12 mouse cellular contexts compared by ENCODE assay signal in the genomic region with DNA sequence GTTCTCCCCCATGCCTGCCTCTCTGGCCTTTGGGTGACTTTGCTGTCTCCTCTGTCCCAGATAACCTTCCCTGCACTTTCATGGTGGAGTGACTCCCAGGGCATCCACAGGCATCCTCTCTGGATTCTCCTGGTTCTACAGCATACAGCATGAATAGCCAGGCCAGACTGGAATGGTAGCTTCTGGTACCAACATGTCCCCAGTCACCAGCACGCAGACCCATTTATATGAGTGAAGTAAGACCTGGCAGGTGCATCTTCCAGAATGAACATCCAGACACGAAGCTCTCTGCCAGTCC. TPM values are rescaled to one million over a fixed set of nuclear protein-coding genes. Genes with fewer than 3 reads are reported as not detected.
DNase-seq lines count a peak whose midpoint lies in the region; ATAC-seq and TF ChIP-seq lines count a peak whose summit lies in the region.
"Had no signal": no experiment of that assay in that cellular context is flagged by ENCODE, and none has a peak within 500 bp of the region (broad histone marks: within the 10 kb centered on the region; RNA-seq: fewer than 3 reads in every experiment).

No protein-coding gene starts in this region.

- no peak for TF ChIP-seq CTCF in heart, postnatal 0 days (IDR thresholded peaks at IDR 0.05; ENCODE audit: low read depth)

- H3K4me1 ChIP-seq in heart, postnatal 0 days (ENCODE audit: control insufficient read depth, insufficient read depth): no peaks in the 10 kb centered on the region
- H3K4me1 ChIP-seq in embryonic facial prominence, embryonic 10.5 days: peaks cover 59% of the 10 kb centered on the region
- peaks cover 53% of the 10 kb centered on the region for H3K4me1 ChIP-seq in hindbrain, embryonic 12.5 days
- peaks cover 29% of the 10 kb centered on the region for H3K4me1 ChIP-seq in midbrain, embryonic 16.5 days (ENCODE audit: control insufficient read depth, insufficient read depth, low read length)

- intact Hi-C loops in heart, postnatal 14 days (cut with DNase I): no loop called here

- H3K27me3 ChIP-seq in heart, postnatal 0 days (ENCODE audit: control insufficient read depth, insufficient read depth, low read length): no peaks in the 10 kb centered on the region
- H3K27me3 ChIP-seq in embryonic facial prominence, embryonic 10.5 days (replicated peaks; ENCODE audit: low read depth, poor library complexity, severe bottlenecking): no peaks in the 10 kb centered on the region
- H3K27me3 ChIP-seq in hindbrain, embryonic 12.5 days: no peaks in the 10 kb centered on the region
- no peaks in the 10 kb centered on the region for H3K27me3 ChIP-seq in midbrain, embryonic 16.5 days (ENCODE audit: control insufficient read depth, insufficient read depth, low read depth, low read length)

- H3K9ac ChIP-seq in heart, postnatal 0 days (replicated peaks; ENCODE audit: low read depth, low read length): no peak overlapping the region
- H3K9ac ChIP-seq in hindbrain, embryonic 12.5 days: peak overlapping the region; percentile 20; the same call in 1 of the 2 replicates
- H3K9ac ChIP-seq in midbrain, embryonic 16.5 days (ENCODE audit: low read depth, low read length): peak overlapping the region; percentile 41; the same call in 1 of the 2 replicates

- WGBS in heart, postnatal 0 days: 65% methylated on average over 2 of the region's 2 CpGs
- WGBS in embryonic facial prominence, embryonic 10.5 days: 86% methylated on average over 2 of the region's 2 CpGs
- WGBS in hindbrain, embryonic 12.5 days: 80% methylated on average over 2 of the region's 2 CpGs
- 54% methylated on average over 2 of the region's 2 CpGs for WGBS in midbrain, embryonic 16.5 days

- no peaks in the 10 kb centered on the region for H3K36me3 ChIP-seq in heart, postnatal 0 days (replicated peaks; ENCODE audit: control insufficient read depth, insufficient read depth, low read length)
- H3K36me3 ChIP-seq in embryonic facial prominence, embryonic 10.5 days (replicated peaks): peaks cover 39% of the 10 kb centered on the region
- peaks cover 7% of the 10 kb centered on the region for H3K36me3 ChIP-seq in hindbrain, embryonic 12.5 days
- H3K36me3 ChIP-seq in midbrain, embryonic 16.5 days (ENCODE audit: control insufficient read depth, insufficient read depth, low read length): peaks cover 4% of the 10 kb centered on the region; the same call in 1 of the 2 replicates

- H3K9me3 ChIP-seq in heart, postnatal 0 days (replicated peaks; ENCODE audit: control insufficient read depth, low read length): no peaks in the 10 kb centered on the region
- H3K9me3 ChIP-seq in embryonic facial prominence, embryonic 10.5 days: 0 out of 2 replicates have a peak, but pooled peaks cover 2% of the 10 kb centered on the region
- H3K9me3 ChIP-seq in hindbrain, embryonic 12.5 days (replicated peaks): no peaks in the 10 kb centered on the region
- no peaks in the 10 kb centered on the region for H3K9me3 ChIP-seq in midbrain, embryonic 16.5 days (replicated peaks; ENCODE audit: control insufficient read depth, low read length, poor library complexity, severe bottlenecking)

- peak overlapping the region; percentile 64; the same call in 1 of the 2 replicates for H3K27ac ChIP-seq in heart, postnatal 0 days (ENCODE audit: low read depth)
- H3K27ac ChIP-seq in embryonic facial prominence, embryonic 10.5 days (replicated peaks): peak overlapping the region; percentile 8
- H3K27ac ChIP-seq in hindbrain, embryonic 12.5 days: no peak overlapping the region
- no peak overlapping the region for H3K27ac ChIP-seq in midbrain, embryonic 16.5 days (ENCODE audit: low read length)

- peak overlapping the region; percentile 80 for H3K4me2 ChIP-seq in heart, postnatal 0 days (ENCODE audit: low read depth, low read length)
- peak overlapping the region; percentile 73 for H3K4me2 ChIP-seq in hindbrain, embryonic 12.5 days (replicated peaks)
- peak overlapping the region; percentile 68 for H3K4me2 ChIP-seq in midbrain, embryonic 16.5 days (ENCODE audit: low read length)

- ATAC-seq in heart, postnatal 0 days (ENCODE audit: insufficient read depth, low read depth): no peak
- no peak for ATAC-seq in hindbrain, embryonic 12.5 days (ENCODE audit: low FRiP score)
- no peak for ATAC-seq in midbrain, embryonic 16.5 days

- no peak for TF ChIP-seq EP300 in heart, postnatal 0 days (IDR thresholded peaks at IDR 0.05; ENCODE audit: low read depth)

- no peak overlapping the region for H3K4me3 ChIP-seq in heart, postnatal 0 days (ENCODE audit: low read depth, low read length)
- peak overlapping the region; percentile 92 for H3K4me3 ChIP-seq in embryonic facial prominence, embryonic 10.5 days
- H3K4me3 ChIP-seq in hindbrain, embryonic 12.5 days: peak overlapping the region; percentile 93
- peak overlapping the region; percentile 19 for H3K4me3 ChIP-seq in midbrain, embryonic 16.5 days (ENCODE audit: low read depth, low read length)

- no peak for DNase-seq in heart, postnatal 0 days (ENCODE audit: low spot score)
- DNase-seq in heart, postnatal 14 days: no peak
- DNase-seq in embryonic facial prominence, embryonic 10.5 days (ENCODE audit: low spot score): no peak
- DNase-seq in ovary, postnatal 10 days (ENCODE audit: low spot score): no peak
- DNase-seq in frontal cortex, postnatal 36 days (ENCODE audit: low spot score in 2 of 2): no peak
- DNase-seq in adrenal gland, postnatal 25 days: no peak
- DNase-seq: adrenal gland, postnatal 10 days; kidney, adult 2 months; retina, postnatal 1 day had no signal

RNA-seq across cellular contexts. Expression of a gene that starts 2.1 kb away (rescaled TPM):
- 7.3 and 9.0 TPM in 2 replicates for total RNA-seq in heart, postnatal 0 days (2014; rRNA removed; ENCODE audit: low replicate concordance)
- 5.5 TPM in 2 replicates for polyA plus RNA-seq in heart, postnatal 0 days (2015; fragmentation: Nextera tagmentation; extraction: Ambion mirVana)
- total RNA-seq in heart, postnatal 14 days (2021): 10 to 100 TPM; 13.6 to 15.3 TPM
- polyA plus RNA-seq in embryonic facial prominence, embryonic 10.5 days (2016; fragmentation: Nextera tagmentation; extraction: Ambion mirVana): 34.3 and 37.8 TPM in 2 replicates
- polyA plus RNA-seq in hindbrain, embryonic 12.5 days (2016; fragmentation: Nextera tagmentation; extraction: Ambion mirVana): 49.0 TPM in 2 replicates
- 15.6 and 17.0 TPM in 2 replicates for polyA plus RNA-seq in midbrain, embryonic 16.5 days (2015; fragmentation: Nextera tagmentation; extraction: Ambion mirVana)
- total RNA-seq in adrenal gland, postnatal 25 days (2021): 10.8 and 11.9 TPM in 2 replicates
- total RNA-seq: common myeloid progenitor, adult 5-6 weeks had no signal

RNA-seq across cellular contexts. Expression of a gene that starts 18.1 kb away (rescaled TPM):
- 17.5 and 22.4 TPM in 2 replicates for total RNA-seq in heart, postnatal 0 days (2014; rRNA removed; ENCODE audit: low replicate concordance)
- 24.4 and 25.7 TPM in 2 replicates for polyA plus RNA-seq in heart, postnatal 0 days (2015; fragmentation: Nextera tagmentation; extraction: Ambion mirVana)
- 10 to 100 TPM; 15.3 to 18.3 TPM for total RNA-seq in heart, postnatal 14 days (2021)
- 21.3 and 26.1 TPM in 2 replicates for polyA plus RNA-seq in embryonic facial prominence, embryonic 10.5 days (2016; fragmentation: Nextera tagmentation; extraction: Ambion mirVana)
- polyA plus RNA-seq in hindbrain, embryonic 12.5 days (2016; fragmentation: Nextera tagmentation; extraction: Ambion mirVana): 39.5 and 40.4 TPM in 2 replicates
- polyA plus RNA-seq in midbrain, embryonic 16.5 days (2015; fragmentation: Nextera tagmentation; extraction: Ambion mirVana): 47.2 and 50.3 TPM in 2 replicates
- 20.7 and 31.5 TPM in 2 replicates for total RNA-seq in adrenal gland, postnatal 25 days (2021)

RNA-seq across cellular contexts. Expression of a gene that starts 30.0 kb away (rescaled TPM):
- total RNA-seq in heart, postnatal 0 days (2014; rRNA removed; ENCODE audit: low replicate concordance): not detected in 2 replicates
- 0.60 and 2.7 TPM in 2 replicates for polyA plus RNA-seq in heart, postnatal 0 days (2015; fragmentation: Nextera tagmentation; extraction: Ambion mirVana)
- under 1 TPM in 1 of 2 experiments, not detected in 1; 0.79 TPM for total RNA-seq in heart, postnatal 14 days (2021)
- 0.53 TPM in 1 of 2 replicates, not detected in the other for polyA plus RNA-seq in embryonic facial prominence, embryonic 10.5 days (2016; fragmentation: Nextera tagmentation; extraction: Ambion mirVana)
- polyA plus RNA-seq in hindbrain, embryonic 12.5 days (2016; fragmentation: Nextera tagmentation; extraction: Ambion mirVana): 0.65 TPM in 1 of 2 replicates, not detected in the other
- 0.70 and 2.1 TPM in 2 replicates for polyA plus RNA-seq in midbrain, embryonic 16.5 days (2015; fragmentation: Nextera tagmentation; extraction: Ambion mirVana)
- total RNA-seq in adrenal gland, postnatal 25 days (2021): 2.2 TPM in 1 of 2 replicates, not detected in the other

RNA-seq across cellular contexts. Expression of a gene that starts 36.8 kb away (rescaled TPM):
- total RNA-seq in heart, postnatal 0 days (2014; rRNA removed; ENCODE audit: low replicate concordance): 719 and 838 TPM in 2 replicates
- polyA plus RNA-seq in heart, postnatal 0 days (2015; fragmentation: Nextera tagmentation; extraction: Ambion mirVana): 1,229 and 1,304 TPM in 2 replicates
- 100 to 1,000 TPM; 584 to 623 TPM for total RNA-seq in heart, postnatal 14 days (2021)
- polyA plus RNA-seq in embryonic facial prominence, embryonic 10.5 days (2016; fragmentation: Nextera tagmentation; extraction: Ambion mirVana): 274 and 279 TPM in 2 replicates
- polyA plus RNA-seq in hindbrain, embryonic 12.5 days (2016; fragmentation: Nextera tagmentation; extraction: Ambion mirVana): 255 and 307 TPM in 2 replicates
- polyA plus RNA-seq in midbrain, embryonic 16.5 days (2015; fragmentation: Nextera tagmentation; extraction: Ambion mirVana): 390 and 451 TPM in 2 replicates
- total RNA-seq in adrenal gland, postnatal 25 days (2021): 167 and 208 TPM in 2 replicates

Comparison
In these comparisons a context has a peak if more than half of its experiments do, and no peak if none do; other contexts are left out.
1. H3K27ac ChIP-seq: peak in heart, postnatal 0 days (single experiment) and embryonic facial prominence, embryonic 10.5 days (single experiment); none in hindbrain, embryonic 12.5 days (single experiment) and midbrain, embryonic 16.5 days (single experiment).
2. Peak in every context shown above with its lines, with median percentiles within 50 percentile points of each other: H3K4me2 ChIP-seq.